Mouse (Mus musculus) liver, embryonic 13.5 days (tissue): Measurements from ENCODE around the gene Slc30a9. TPM values are rescaled to one million over a fixed set of nuclear protein-coding genes. Genes with fewer than 3 reads are reported as not detected.

Experiments
- ATAC-seq: fragments of 200-750 bp; cut with Nextera tagmentation; 2 replicates; pipeline ENCODE4 v1.8.0; 2017; ENCODE audit warnings: low read depth, mild to moderate bottlenecking, moderate number of reproducible peaks, moderate library complexity
- DNase-seq: peaks from one replicate; pipeline ENCODE4 v3.0.0; 2022
- H3K27ac ChIP-seq: fragments of 300-500 bp; sonication (generic); 2 replicates; pipeline ENCODE4 v1.5.1; 2015; ENCODE audit warnings: moderate library complexity, mild to moderate bottlenecking, inconsistent platforms
- H3K27me3 ChIP-seq: fragments of 300-500 bp; sonication (generic); 2 replicates; pipeline ENCODE4 v1.6.1; 2015; ENCODE audit warnings: mild to moderate bottlenecking, inconsistent platforms
- H3K36me3 ChIP-seq: fragments of 300-500 bp; sonication (generic); 2 replicates; pipeline ENCODE4 v1.6.1; 2015; ENCODE audit warnings: mild to moderate bottlenecking, inconsistent platforms
- H3K4me1 ChIP-seq: fragments of 300-500 bp; sonication (generic); replicated peaks from 2 replicates; pipeline ENCODE4 v1.6.1; 2015; ENCODE audit warnings: inconsistent platforms
- H3K4me2 ChIP-seq: fragments of 300-500 bp; sonication (generic); 2 replicates; pipeline ENCODE4 v1.6.1; 2015; ENCODE audit warnings: inconsistent platforms, mild to moderate bottlenecking, moderate library complexity
- H3K4me3 ChIP-seq: fragments of 300-500 bp; sonication (generic); replicated peaks from 2 replicates; pipeline ENCODE4 v1.5.1; 2015; ENCODE audit warnings: mild to moderate bottlenecking, inconsistent platforms
- H3K9ac ChIP-seq: fragments of 300-500 bp; sonication (generic); 2 replicates; pipeline ENCODE4 v1.6.1; 2015; ENCODE audit warnings: mild to moderate bottlenecking, inconsistent platforms
- H3K9me3 ChIP-seq: fragments of 300-500 bp; sonication (generic); replicated peaks from 2 replicates; pipeline ENCODE4 v1.6.1; 2016; ENCODE audit warnings: inconsistent platforms
- WGBS: fragments of 180-500 bp; shearing (Covaris S2); methylation state at CpG from one replicate; pipeline ENCODE4 v1.1.7; 2015; ENCODE audit not compliant: insufficient replicate concordance; 5-methylcytosine and 5-hydroxymethylcytosine counted together
- polyA plus RNA-seq: library from polyadenylated mRNA; unstranded; fragments of >200 nt; fragmentation: Nextera tagmentation; extraction: Ambion mirVana; gene quantifications from 2 replicates; pipeline ENCODE4 v1.2.1, GENCODE M21; 2015

Slc30a9 gene
- polyA plus RNA-seq, 1 experiment from 2014 or later, result 64.0 TPM

DNA sequence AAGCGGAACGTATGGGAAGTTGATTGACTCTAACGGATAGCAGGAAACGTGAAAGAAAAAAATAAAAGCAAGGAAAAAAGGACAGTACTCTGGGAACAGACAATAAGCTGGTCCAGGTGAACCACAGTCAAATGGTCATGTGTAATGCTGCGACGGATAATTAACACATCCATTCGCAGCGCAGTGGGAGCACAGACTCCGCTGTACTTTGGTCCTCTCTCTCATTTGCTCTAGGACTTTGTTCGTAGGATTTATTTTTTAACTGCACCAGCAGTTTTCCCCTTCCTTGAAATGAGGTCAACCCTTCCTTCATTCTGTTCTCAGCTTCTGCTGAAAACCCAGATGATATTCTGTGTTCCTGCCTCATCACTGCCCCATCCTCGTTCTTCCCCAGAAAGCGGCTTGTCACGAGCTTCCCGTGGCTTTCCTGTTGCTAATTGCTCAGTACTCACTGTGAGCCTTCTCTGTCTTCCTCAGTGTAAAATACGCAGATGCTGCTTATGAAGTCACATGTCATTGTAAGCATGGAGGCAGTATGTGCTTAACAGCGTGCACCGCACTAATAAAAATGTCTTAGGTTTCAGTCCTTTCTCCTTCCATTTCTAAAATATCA is 15.0 kb downstream of the Slc30a9 start:
- no peaks in the 10 kb centered on the region for H3K4me1 ChIP-seq
- peaks cover 38% of the 10 kb centered on the region for H3K36me3 ChIP-seq
- no peak overlapping the region for H3K27ac ChIP-seq

DNA sequence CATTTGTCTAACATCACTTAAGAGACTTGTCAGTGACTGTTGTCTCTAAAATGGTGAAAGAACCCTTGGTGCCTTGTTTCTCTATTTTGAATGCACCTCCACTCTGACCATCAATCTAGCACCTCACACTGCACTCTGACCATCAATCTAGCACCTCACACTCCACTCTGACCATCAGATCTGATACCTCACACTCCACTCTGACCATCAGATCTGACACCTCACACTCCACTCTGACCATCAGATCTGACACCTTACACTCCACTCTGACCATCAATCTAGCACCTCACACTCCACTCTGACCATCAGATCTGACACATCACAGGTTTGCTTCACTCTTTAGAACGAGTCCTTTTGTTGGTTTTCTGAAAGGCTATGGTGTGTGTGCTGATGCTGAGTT is 17.3 kb downstream of the Slc30a9 start:
- Histone ChIP-seq H3K27me3 (no peaks in the 10 kb centered on the region), H3K36me3 (peaks cover 34% of the 10 kb centered on the region), H3K4me1 (no peaks in the 10 kb centered on the region), H3K9ac (no peak overlapping the region), H3K27ac (no peak overlapping the region), H3K4me3 (no peak overlapping the region), H3K4me2 (no peak overlapping the region), H3K9me3 (no peaks in the 10 kb centered on the region)
- DNase-seq, result no peak
- ATAC-seq, result no peak
- 64% methylated on average over 1 of the region's 1 CpGs for WGBS

More for the DNA sequence above, 15.0 kb downstream of the Slc30a9 start:
- no peaks in the 10 kb centered on the region for H3K27me3 ChIP-seq
- DNase-seq (no peak), ATAC-seq (no peak)
- H3K9ac ChIP-seq, result no peak overlapping the region
- H3K4me3 ChIP-seq, result no peak overlapping the region
- H3K9me3 ChIP-seq, result 0 out of 2 replicates have a peak, but pooled peaks cover 4% of the 10 kb centered on the region
- WGBS, result 82% methylated on average over 17 of the region's 17 CpGs
- H3K4me2 ChIP-seq, result no peak overlapping the region

- no peaks in the 10 kb centered on the region for H3K27me3 ChIP-seq
- 82% methylated on average over 6 of the region's 6 CpGs for WGBS
- no peaks in the 10 kb centered on the region for H3K4me1 ChIP-seq
- no peak overlapping the region for H3K4me3 ChIP-seq
- no peak overlapping the region for H3K9ac ChIP-seq
- H3K36me3 ChIP-seq, result peaks cover 63% of the 10 kb centered on the region
- ATAC-seq (no peak), DNase-seq (no peak)
- H3K4me2 ChIP-seq, result no peak overlapping the region
- no peak overlapping the region for H3K27ac ChIP-seq
- H3K9me3 ChIP-seq, result no peaks in the 10 kb centered on the region
Observed at GRCm38 (mm10) chr5:67340811-67341210, 34.1 kb downstream of the Slc30a9 start.

DNA sequence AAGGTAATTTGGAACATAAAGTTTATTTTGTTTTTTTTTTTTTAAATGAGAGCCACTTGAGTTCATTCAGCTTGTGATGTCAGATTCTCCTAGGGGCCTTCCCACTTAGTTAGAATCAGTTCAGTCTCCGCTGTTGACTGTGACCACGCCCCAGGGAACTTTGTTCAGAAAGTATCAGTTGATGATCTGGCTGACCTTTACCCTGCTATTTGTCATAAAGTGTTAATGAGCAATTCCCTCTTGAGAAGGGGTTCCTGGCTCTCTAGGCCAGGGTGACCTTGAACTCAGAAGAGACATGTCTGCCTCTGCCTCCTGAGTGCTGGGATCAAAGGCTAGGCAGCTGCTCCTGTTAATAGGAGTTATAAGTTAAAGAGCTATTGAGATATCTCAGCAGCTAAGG is 40.3 kb downstream of the Slc30a9 start:
- no peak overlapping the region for H3K4me2 ChIP-seq
- no peaks in the 10 kb centered on the region for H3K9me3 ChIP-seq
- no peak overlapping the region for H3K9ac ChIP-seq
- ATAC-seq (no peak), DNase-seq (no peak)
- H3K36me3 ChIP-seq, result peaks cover 92% of the 10 kb centered on the region
- WGBS, result 77% methylated on average over 2 of the region's 2 CpGs
- no peaks in the 10 kb centered on the region for H3K4me1 ChIP-seq
- no peaks in the 10 kb centered on the region for H3K27me3 ChIP-seq
- H3K4me3 ChIP-seq, result no peak overlapping the region
- no peak overlapping the region for H3K27ac ChIP-seq

DNA sequence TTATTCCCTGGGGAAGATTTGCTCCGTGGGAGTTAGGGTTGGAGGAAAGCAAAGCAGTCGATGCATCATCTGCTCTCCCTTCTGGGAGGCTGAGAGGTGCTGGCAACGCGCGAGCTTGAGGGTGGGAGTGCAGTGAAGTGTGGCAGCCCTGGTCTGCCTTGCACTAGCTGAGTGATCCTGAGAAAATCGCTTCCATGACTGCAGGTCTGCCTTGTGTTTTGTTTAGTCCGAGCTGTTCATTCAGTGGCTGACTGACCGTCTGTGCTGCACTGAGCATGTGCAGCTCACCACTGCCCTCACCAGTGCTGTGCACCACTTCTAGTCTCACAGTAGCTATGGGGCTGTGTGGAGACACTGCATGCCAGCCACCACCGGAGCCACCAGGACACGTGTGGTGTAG is 42.2 kb downstream of the Slc30a9 start:
- ATAC-seq (no peak), DNase-seq (no peak)
- Histone ChIP-seq H3K36me3 (peaks cover 92% of the 10 kb centered on the region), H3K27me3 (no peaks in the 10 kb centered on the region), H3K4me3 (no peak overlapping the region), H3K27ac (no peak overlapping the region), H3K4me2 (no peak overlapping the region), H3K9me3 (no peaks in the 10 kb centered on the region), H3K9ac (no peak overlapping the region), H3K4me1 (no peaks in the 10 kb centered on the region)
- WGBS, result 77% methylated on average over 10 of the region's 10 CpGs

DNA sequence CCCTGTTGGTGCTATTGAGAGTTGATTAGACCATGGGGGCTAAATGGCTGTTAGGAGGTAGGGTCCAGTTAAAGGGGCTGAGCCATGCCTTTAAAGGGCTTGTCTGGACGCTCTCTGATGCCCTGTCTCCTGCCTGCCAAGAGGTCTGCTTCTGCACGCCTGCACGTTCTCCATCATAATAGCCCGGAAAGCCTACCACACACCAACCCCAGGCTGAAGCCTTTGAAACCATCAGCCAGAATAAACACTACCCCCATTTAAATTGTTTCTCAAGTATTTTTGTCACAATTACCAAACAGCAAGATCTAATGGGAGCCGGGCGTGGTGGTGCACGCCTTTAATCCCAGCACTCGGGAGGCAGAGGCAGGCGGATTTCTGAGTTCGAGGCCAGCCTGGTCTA is 55.6 kb downstream of the Slc30a9 start:
- no peak overlapping the region for H3K27ac ChIP-seq
- H3K27me3 ChIP-seq, result no peaks in the 10 kb centered on the region
- no peaks in the 10 kb centered on the region for H3K4me1 ChIP-seq
- 80% methylated on average over 10 of the region's 10 CpGs for WGBS
- no peak overlapping the region for H3K9ac ChIP-seq
- no peaks in the 10 kb centered on the region for H3K36me3 ChIP-seq
- DNase-seq (no peak), ATAC-seq (no peak)
- no peaks in the 10 kb centered on the region for H3K9me3 ChIP-seq
- H3K4me2 ChIP-seq, result no peak overlapping the region
- no peak overlapping the region for H3K4me3 ChIP-seq

- ATAC-seq (no peak), DNase-seq (no peak)
Observed at GRCm38 (mm10) chr5:67362931-67363330, 56.2 kb downstream of the Slc30a9 start.

GRCm38 (mm10) chr5:67377044-67377621 is 70.4 kb downstream of the Slc30a9 start:
- H3K9me3 ChIP-seq, result no peaks in the 10 kb centered on the region
- no peak for ATAC-seq
- H3K4me1 ChIP-seq, result no peaks in the 10 kb centered on the region
- WGBS, result 34% methylated on average over 8 of the region's 8 CpGs
- H3K27ac ChIP-seq, result no peak overlapping the region
- no peak overlapping the region for H3K4me3 ChIP-seq
- H3K27me3 ChIP-seq, result no peaks in the 10 kb centered on the region
- no peak overlapping the region for H3K4me2 ChIP-seq
- no peaks in the 10 kb centered on the region for H3K36me3 ChIP-seq
- DNase-seq, result no peak
- no peak overlapping the region for H3K9ac ChIP-seq

More at GRCm38 (mm10) chr5:67362931-67363330, 56.2 kb downstream of the Slc30a9 start:
- Histone ChIP-seq H3K9me3 (no peaks in the 10 kb centered on the region), H3K4me1 (no peaks in the 10 kb centered on the region), H3K4me3 (no peak overlapping the region), H3K27ac (no peak overlapping the region), H3K36me3 (no peaks in the 10 kb centered on the region), H3K4me2 (no peak overlapping the region), H3K9ac (no peak overlapping the region), H3K27me3 (no peaks in the 10 kb centered on the region)
- WGBS, result 35% methylated on average over 2 of the region's 2 CpGs

DNA sequence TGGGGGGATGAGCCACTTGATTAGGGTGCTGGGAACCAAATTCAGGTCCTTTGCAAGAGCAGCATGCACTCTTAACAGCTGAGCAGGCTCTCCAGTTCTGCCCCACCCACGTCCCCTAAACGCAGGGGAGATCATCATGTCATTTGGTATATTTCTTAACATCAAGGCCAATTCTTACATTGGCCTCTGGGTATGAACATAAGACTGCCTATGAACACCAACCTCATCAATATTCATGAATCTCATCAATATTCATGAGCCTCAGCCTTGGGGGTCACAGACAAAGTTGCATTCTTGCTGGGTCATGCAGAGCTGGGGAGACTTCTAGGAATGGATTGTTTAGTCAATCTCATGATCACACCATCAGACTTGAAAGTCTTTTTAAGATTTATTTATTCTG is 74.9 kb downstream of the Slc30a9 start:
- Histone ChIP-seq H3K4me3 (no peak overlapping the region), H3K4me2 (no peak overlapping the region), H3K27ac (no peak overlapping the region), H3K9ac (no peak overlapping the region), H3K9me3 (no peaks in the 10 kb centered on the region), H3K4me1 (no peaks in the 10 kb centered on the region), H3K27me3 (no peaks in the 10 kb centered on the region), H3K36me3 (no peaks in the 10 kb centered on the region)
- WGBS, result 67% methylated on average over 2 of the region's 2 CpGs
- no peak for ATAC-seq
- no peak for DNase-seq

DNA sequence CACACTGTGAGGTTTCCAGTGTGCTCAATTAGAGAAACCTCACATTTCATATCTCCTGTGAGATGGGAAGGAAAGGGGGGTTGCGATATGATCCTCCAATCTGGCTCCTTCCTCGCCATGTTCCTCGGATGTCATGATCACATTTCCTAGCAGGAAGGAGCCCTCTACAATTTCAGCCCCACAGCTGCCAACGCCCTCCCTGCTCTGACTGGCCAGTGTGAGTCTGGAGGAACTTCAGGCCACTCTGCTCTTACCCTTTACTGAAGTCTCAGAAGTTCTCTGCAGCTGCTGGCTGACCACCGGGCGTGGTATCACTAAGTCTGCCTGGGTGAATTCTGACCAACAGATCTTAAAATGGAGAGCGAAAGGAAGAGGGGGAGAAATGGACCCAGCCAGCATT is 75.8 kb downstream of the Slc30a9 start:
- H3K4me1 ChIP-seq, result no peaks in the 10 kb centered on the region
- ATAC-seq (no peak), DNase-seq (no peak)
- no peaks in the 10 kb centered on the region for H3K9me3 ChIP-seq
- H3K27me3 ChIP-seq, result no peaks in the 10 kb centered on the region
- WGBS, result 65% methylated on average over 7 of the region's 7 CpGs
- no peak overlapping the region for H3K4me3 ChIP-seq
- no peak overlapping the region for H3K27ac ChIP-seq
- H3K9ac ChIP-seq, result no peak overlapping the region
- H3K36me3 ChIP-seq, result no peaks in the 10 kb centered on the region
- no peak overlapping the region for H3K4me2 ChIP-seq

DNA sequence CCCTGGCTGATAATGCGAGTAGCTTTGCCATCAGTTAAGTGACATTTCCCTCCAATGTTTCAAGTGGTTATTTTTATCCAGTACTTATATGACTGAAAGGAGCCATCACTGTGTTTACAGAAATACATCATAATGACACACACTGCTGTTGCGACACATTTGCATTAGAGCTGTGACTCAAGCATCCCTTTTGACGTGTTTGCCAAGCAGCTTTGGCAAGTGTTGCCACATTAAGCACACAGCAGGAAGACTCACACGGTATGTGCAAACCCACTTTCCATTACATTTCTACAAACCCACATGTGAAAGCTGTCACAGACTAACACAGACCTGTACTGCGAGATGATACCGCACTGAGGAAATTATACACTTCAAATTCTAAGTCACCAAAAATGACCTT is 87.2 kb downstream of the Slc30a9 start:
- Histone ChIP-seq H3K9ac (no peak overlapping the region), H3K27ac (no peak overlapping the region), H3K27me3 (no peaks in the 10 kb centered on the region), H3K4me3 (no peak overlapping the region), H3K36me3 (no peaks in the 10 kb centered on the region), H3K9me3 (no peaks in the 10 kb centered on the region), H3K4me1 (no peaks in the 10 kb centered on the region), H3K4me2 (no peak overlapping the region)
- 72% methylated on average over 6 of the region's 6 CpGs for WGBS
- ATAC-seq, result no peak
- DNase-seq, result no peak

- Histone ChIP-seq H3K27ac (no peak overlapping the region), H3K27me3 (no peaks in the 10 kb centered on the region), H3K4me2 (no peak overlapping the region), H3K36me3 (no peaks in the 10 kb centered on the region), H3K9me3 (no peaks in the 10 kb centered on the region), H3K4me1 (no peaks in the 10 kb centered on the region), H3K9ac (no peak overlapping the region), H3K4me3 (no peak overlapping the region)
- DNase-seq (no peak), ATAC-seq (no peak)
- 19% methylated on average over 11 of the region's 11 CpGs for WGBS
Observed at GRCm38 (mm10) chr5:67395211-67395851, 88.6 kb downstream of the Slc30a9 start.
